Mouse (Mus musculus) G1E (cell line): ENCODE results near the gene C730034F03Rik.

Experiments used
- CTCF ChIP-seq: IDR thresholded peaks from 2 replicates; pipeline ENCODE4 v1.5.1; 2012; ENCODE audit warnings: low read depth, low read length, inconsistent platforms, mixed read lengths
- GATA1 ChIP-seq: IDR thresholded peaks from 2 replicates; pipeline ENCODE4 v1.6.1; 2012; ENCODE audit warnings: borderline replicate concordance, low read length, inconsistent platforms, mixed read lengths
- GATA2 ChIP-seq: IDR thresholded peaks from 2 replicates; pipeline ENCODE4 v1.6.1; 2012; ENCODE audit warnings: low read depth, low read length, inconsistent platforms, borderline replicate concordance
- POLR2AphosphoS5 ChIP-seq: IDR thresholded peaks from 2 replicates; pipeline ENCODE4 v1.6.1; 2012; ENCODE audit warnings: low read depth, low read length, inconsistent platforms; ENCODE audit not compliant: insufficient replicate concordance
- TAL1 ChIP-seq: conservative IDR thresholded peaks from 2 replicates; pipeline ENCODE4 v1.6.1; 2012; ENCODE audit warnings: low read depth, low read length, inconsistent platforms, mixed read lengths

GRCm38 (mm10) chr15:89435878-89436277 lies 6.5 kb downstream of the C730034F03Rik start:
- TF ChIP-seq CTCF (no peak), TAL1 (no peak), GATA1 (no peak), POLR2AphosphoS5 (no peak), GATA2 (no peak)
